Mouse (Mus musculus) brown adipose tissue, adult 24 weeks (tissue): Measurements from ENCODE around the gene Lamtor5. TPM values are rescaled to one million over a fixed set of nuclear protein-coding genes. Genes with fewer than 3 reads are reported as not detected.

Source experiments
- H3K27ac ChIP-seq: fragments of 200-500 bp; replicated peaks from 2 replicates; pipeline ENCODE4 v1.5.1; 2012; ENCODE audit warnings: low read depth, mild to moderate bottlenecking, low read length
- H3K4me1 ChIP-seq: fragments of 200-500 bp; 2 replicates; pipeline ENCODE4 v1.6.1; 2012; ENCODE audit warnings: low read length, mixed read lengths; ENCODE audit not compliant: control insufficient read depth, insufficient read depth, insufficient read length
- H3K4me3 ChIP-seq: fragments of 200-500 bp; 2 replicates; pipeline ENCODE4 v1.5.1; 2012; ENCODE audit warnings: low read depth, mild to moderate bottlenecking, low read length, moderate library complexity; ENCODE audit not compliant: insufficient read depth
- polyA plus RNA-seq: library from polyadenylated mRNA; stranded (reverse); fragments of >200 nt; gene quantifications from 2 replicates; pipeline ENCODE4 v1.2.4, GENCODE M21; 2012; ENCODE audit not compliant: missing spikeins, insufficient read depth, insufficient read length

Lamtor5 gene
- polyA plus RNA-seq: 146 and 167 TPM in 2 replicates

GRCm38 (mm10) chr3:107278479-107279269, at the start of gene Lamtor5:
Gene Lamtor5, plus strand, starts transcription at chr3:107278858.
- H3K4me3 ChIP-seq: peak within 1 kb of the TSS; percentile 85
- H3K27ac ChIP-seq: peak within 1 kb of the TSS; percentile 40; the same call in 1 of the 2 replicates
- H3K4me1 ChIP-seq: no peaks in the 10 kb centered on the region

GRCm38 (mm10) chr3:107229221-107229620, 49.4 kb upstream of the Lamtor5 start:
- H3K27ac ChIP-seq: peak overlapping the region; percentile 89
- peaks cover 25% of the 10 kb centered on the region for H3K4me1 ChIP-seq
- no peak overlapping the region for H3K4me3 ChIP-seq

- Histone ChIP-seq H3K4me1 (peaks cover 30% of the 10 kb centered on the region), H3K27ac (peak overlapping the region; percentile 89), H3K4me3 (no peak overlapping the region)
These were observed 48.8 kb upstream of the Lamtor5 start for GRCm38 (mm10) chr3:107229822-107230221.

GRCm38 (mm10) chr3:107230527-107230926, 48.1 kb upstream of the Lamtor5 start, which contains the start of gene A630076J17Rik:
Gene A630076J17Rik, plus strand, starts transcription at chr3:107230614.
- Histone ChIP-seq H3K4me1 (peaks cover 32% of the 10 kb centered on the region), H3K4me3 (no peak within 1 kb of the TSS), H3K27ac (peak within 1 kb of the TSS; percentile 89)

- H3K4me1 ChIP-seq: peaks cover 32% of the 10 kb centered on the region
- H3K27ac ChIP-seq: peak overlapping the region; percentile 89
- H3K4me3 ChIP-seq: no peak overlapping the region
These were observed 47.5 kb upstream of the Lamtor5 start for GRCm38 (mm10) chr3:107231202-107231601.

- no peak overlapping the region for H3K4me3 ChIP-seq
- peaks cover 29% of the 10 kb centered on the region for H3K4me1 ChIP-seq
- peak overlapping the region; percentile 95 for H3K27ac ChIP-seq
These were observed 45.3 kb upstream of the Lamtor5 start for GRCm38 (mm10) chr3:107233351-107233813.

- Histone ChIP-seq H3K27ac (peak overlapping the region; percentile 74), H3K4me1 (peaks cover 29% of the 10 kb centered on the region), H3K4me3 (no peak overlapping the region)
These were observed 44.7 kb upstream of the Lamtor5 start for GRCm38 (mm10) chr3:107233945-107234344.

GRCm38 (mm10) chr3:107238051-107238450, 40.6 kb upstream of the Lamtor5 start:
- Histone ChIP-seq H3K4me3 (no peak overlapping the region), H3K27ac (no peak overlapping the region), H3K4me1 (peaks cover 20% of the 10 kb centered on the region)

GRCm38 (mm10) chr3:107238471-107238980, 40.1 kb upstream of the Lamtor5 start:
- no peak overlapping the region for H3K27ac ChIP-seq
- peaks cover 19% of the 10 kb centered on the region for H3K4me1 ChIP-seq
- no peak overlapping the region for H3K4me3 ChIP-seq

- H3K4me3 ChIP-seq: no peak within 1 kb of the TSS
- H3K27ac ChIP-seq: no peak within 1 kb of the TSS
- peaks cover 12% of the 10 kb centered on the region for H3K4me1 ChIP-seq
These were observed 39.1 kb upstream of the Lamtor5 start, which contains the start of gene Prok1 for GRCm38 (mm10) chr3:107239607-107240006. Gene Prok1, minus strand, starts transcription at chr3:107239707.

- Histone ChIP-seq H3K4me1 (peaks cover 4% of the 10 kb centered on the region; the same call in 1 of the 2 replicates), H3K4me3 (peak overlapping the region; percentile 17), H3K27ac (peak overlapping the region; percentile 52)
These were observed 37.1 kb upstream of the Lamtor5 start for GRCm38 (mm10) chr3:107241389-107242094.

GRCm38 (mm10) chr3:107246876-107247275, 31.8 kb upstream of the Lamtor5 start:
- Histone ChIP-seq H3K4me3 (no peak overlapping the region), H3K4me1 (peaks cover 3% of the 10 kb centered on the region; the same call in 1 of the 2 replicates), H3K27ac (no peak overlapping the region)

- H3K27ac ChIP-seq: no peak overlapping the region
- no peak overlapping the region for H3K4me3 ChIP-seq
- H3K4me1 ChIP-seq: peaks cover 3% of the 10 kb centered on the region; the same call in 1 of the 2 replicates
These were observed 29.6 kb upstream of the Lamtor5 start for GRCm38 (mm10) chr3:107249042-107249441.

GRCm38 (mm10) chr3:107250320-107250719, 28.3 kb upstream of the Lamtor5 start:
- no peak overlapping the region for H3K27ac ChIP-seq
- H3K4me1 ChIP-seq: peaks cover 3% of the 10 kb centered on the region; the same call in 1 of the 2 replicates
- no peak overlapping the region for H3K4me3 ChIP-seq

GRCm38 (mm10) chr3:107252035-107252434, 26.6 kb upstream of the Lamtor5 start:
- H3K4me3 ChIP-seq: no peak overlapping the region
- H3K27ac ChIP-seq: peak overlapping the region; percentile 80
- H3K4me1 ChIP-seq: peaks cover 5% of the 10 kb centered on the region
